Mouse (Mus musculus) small intestine, adult 2 months (tissue): ENCODE results near the gene Tmem245. TPM values are rescaled to one million over a fixed set of nuclear protein-coding genes. Genes with fewer than 3 reads are reported as not detected.

Experiments used
- H3K27ac ChIP-seq: fragments of 200-500 bp; 2 replicates; pipeline ENCODE4 v1.5.1; 2012; ENCODE audit warnings: low read depth, low read length, control low read depth, inconsistent platforms; ENCODE audit not compliant: insufficient read depth
- H3K27me3 ChIP-seq: fragments of 200-500 bp; 2 replicates; pipeline ENCODE4 v1.6.1; 2012; ENCODE audit warnings: mild to moderate bottlenecking, moderate library complexity, low read length, inconsistent platforms; ENCODE audit not compliant: control insufficient read depth, insufficient read depth
- H3K36me3 ChIP-seq: fragments of 200-500 bp; 2 replicates; pipeline ENCODE4 v1.6.1; 2012; ENCODE audit warnings: mild to moderate bottlenecking, low read length, control low read depth, inconsistent platforms; ENCODE audit not compliant: control insufficient read depth, insufficient read depth
- H3K4me1 ChIP-seq: fragments of 200-500 bp; 2 replicates; pipeline ENCODE4 v1.6.1; 2012; ENCODE audit warnings: low read length, inconsistent platforms, mixed read lengths; ENCODE audit not compliant: control insufficient read depth, insufficient read depth, insufficient read length
- H3K4me3 ChIP-seq: fragments of 200-500 bp; 2 replicates; pipeline ENCODE4 v1.5.1; 2012; ENCODE audit warnings: low read depth, mild to moderate bottlenecking, control low read depth, inconsistent platforms, low read length, moderate library complexity
- CTCF ChIP-seq: fragments of 200-500 bp; IDR thresholded peaks from 2 replicates; pipeline ENCODE4 v1.5.1; 2012; ENCODE audit warnings: low read depth, mild to moderate bottlenecking, control low read depth, inconsistent platforms, low read length, moderate library complexity, mixed read lengths; ENCODE audit not compliant: insufficient replicate concordance, insufficient read length; ENCODE audit errors: extremely low read depth
- POLR2A ChIP-seq: fragments of 200-500 bp; IDR thresholded peaks from 2 replicates; pipeline ENCODE4 v1.6.1; 2012; ENCODE audit warnings: low read depth, mild to moderate bottlenecking, control low read depth, inconsistent platforms, low read length, moderate library complexity
- WGBS: fragments of 180-500 bp; shearing (Covaris S2); methylation state at CpG from one replicate; pipeline ENCODE4 v1.1.7; 2018; 5-methylcytosine and 5-hydroxymethylcytosine counted together
- polyA plus RNA-seq: library from polyadenylated mRNA; depleted of rRNA; stranded (reverse); fragments of >200 nt; gene quantifications from 2 replicates; pipeline ENCODE4 v1.2.3, GENCODE M21; 2012

The Tmem245 gene
- polyA plus RNA-seq, 1 experiment: 8.3 TPM

GRCm38 (mm10) chr4:56943258-56943657 is 4.0 kb downstream of the Tmem245 start:
- peaks cover 20% of the 10 kb centered on the region; the same call in 1 of the 2 replicates for H3K4me1 ChIP-seq

GRCm38 (mm10) chr4:56942567-56942966 is 4.7 kb downstream of the Tmem245 start:
- Histone ChIP-seq H3K27me3 (no peaks in the 10 kb centered on the region), H3K4me3 (no peak overlapping the region), H3K27ac (no peak overlapping the region), H3K4me1 (peaks cover 20% of the 10 kb centered on the region; the same call in 1 of the 2 replicates), H3K36me3 (no peaks in the 10 kb centered on the region)
- 70% methylated on average over 1 of the region's 1 CpGs for WGBS
- TF ChIP-seq CTCF (no peak), POLR2A (no peak)

More at GRCm38 (mm10) chr4:56943258-56943657, 4.0 kb downstream of the Tmem245 start:
- no peak overlapping the region for H3K4me3 ChIP-seq
- 64% methylated on average over 1 of the region's 1 CpGs for WGBS
- 0 out of 2 replicates have a peak overlapping the region, but pooled peaks have one; percentile 75 for H3K27ac ChIP-seq
- H3K36me3 ChIP-seq: no peaks in the 10 kb centered on the region
- H3K27me3 ChIP-seq: no peaks in the 10 kb centered on the region
- TF ChIP-seq POLR2A (no peak), CTCF (no peak)

GRCm38 (mm10) chr4:56941481-56941880 is 5.8 kb downstream of the Tmem245 start:
- H3K4me1 ChIP-seq: peaks cover 22% of the 10 kb centered on the region
- 70% methylated on average over 4 of the region's 4 CpGs for WGBS
- no peak overlapping the region for H3K27ac ChIP-seq
- no peak for TF ChIP-seq CTCF
- TF ChIP-seq POLR2A: no peak
- no peaks in the 10 kb centered on the region for H3K36me3 ChIP-seq
- H3K4me3 ChIP-seq: no peak overlapping the region
- H3K27me3 ChIP-seq: no peaks in the 10 kb centered on the region

GRCm38 (mm10) chr4:56937136-56937535 is 10.1 kb downstream of the Tmem245 start:
- no peak for TF ChIP-seq CTCF
- no peak for TF ChIP-seq POLR2A
- peaks cover 17% of the 10 kb centered on the region for H3K36me3 ChIP-seq
- H3K27ac ChIP-seq: no peak overlapping the region
- 33% methylated on average over 6 of the region's 6 CpGs for WGBS
- peaks cover 7% of the 10 kb centered on the region for H3K4me1 ChIP-seq
- no peak overlapping the region for H3K4me3 ChIP-seq
- H3K27me3 ChIP-seq: no peaks in the 10 kb centered on the region

GRCm38 (mm10) chr4:56935327-56935726 is 11.9 kb downstream of the Tmem245 start:
- TF ChIP-seq POLR2A: no peak
- TF ChIP-seq CTCF: no peak
- peaks cover 5% of the 10 kb centered on the region for H3K4me1 ChIP-seq
- no peaks in the 10 kb centered on the region for H3K27me3 ChIP-seq
- no CpG with 5 or more reads among the region's 1 CpGs for WGBS
- no peak overlapping the region for H3K27ac ChIP-seq
- peaks cover 19% of the 10 kb centered on the region for H3K36me3 ChIP-seq
- no peak overlapping the region for H3K4me3 ChIP-seq

- H3K4me1 ChIP-seq: peaks cover 3% of the 10 kb centered on the region
- H3K36me3 ChIP-seq: peaks cover 22% of the 10 kb centered on the region
- H3K27me3 ChIP-seq: no peaks in the 10 kb centered on the region
- TF ChIP-seq CTCF (no peak), POLR2A (no peak)
- no peak overlapping the region for H3K4me3 ChIP-seq
- 86% methylated on average over 4 of the region's 4 CpGs for WGBS
- H3K27ac ChIP-seq: no peak overlapping the region
Measured at GRCm38 (mm10) chr4:56933154-56933553, 14.1 kb downstream of the Tmem245 start.

- Histone ChIP-seq H3K27ac (no peak overlapping the region), H3K4me1 (peaks cover under 1% of the 10 kb centered on the region), H3K36me3 (peaks cover 22% of the 10 kb centered on the region), H3K4me3 (no peak overlapping the region), H3K27me3 (no peaks in the 10 kb centered on the region)
- TF ChIP-seq CTCF: no peak
- WGBS: 79% methylated on average over 7 of the region's 7 CpGs
Measured at GRCm38 (mm10) chr4:56932096-56932495, 15.1 kb downstream of the Tmem245 start.

- Histone ChIP-seq H3K27ac (no peak overlapping the region), H3K4me1 (no peaks in the 10 kb centered on the region), H3K36me3 (peaks cover 28% of the 10 kb centered on the region), H3K4me3 (no peak overlapping the region), H3K27me3 (no peaks in the 10 kb centered on the region)
- TF ChIP-seq POLR2A: no peak
- no peak for TF ChIP-seq CTCF
- WGBS: 66% methylated on average over 4 of the region's 4 CpGs
Measured at GRCm38 (mm10) chr4:56930312-56930711, 16.9 kb downstream of the Tmem245 start.
